Mouse (Mus musculus) cerebellum, adult 2 months (tissue): ENCODE measurements around the gene Rnf151.

Experiments used
- CTCF ChIP-seq: fragments of 200-500 bp; IDR thresholded peaks from 2 replicates; pipeline ENCODE4 v1.5.1; 2011; ENCODE audit warnings: low read depth, mild to moderate bottlenecking, control low read depth, low read length, moderate library complexity, borderline replicate concordance; ENCODE audit not compliant: insufficient read depth
- POLR2A ChIP-seq: fragments of 200-500 bp; IDR thresholded peaks from 2 replicates; pipeline ENCODE4 v1.6.1; 2011; ENCODE audit warnings: low read length, control low read depth, borderline replicate concordance; ENCODE audit not compliant: insufficient read depth

DNA sequence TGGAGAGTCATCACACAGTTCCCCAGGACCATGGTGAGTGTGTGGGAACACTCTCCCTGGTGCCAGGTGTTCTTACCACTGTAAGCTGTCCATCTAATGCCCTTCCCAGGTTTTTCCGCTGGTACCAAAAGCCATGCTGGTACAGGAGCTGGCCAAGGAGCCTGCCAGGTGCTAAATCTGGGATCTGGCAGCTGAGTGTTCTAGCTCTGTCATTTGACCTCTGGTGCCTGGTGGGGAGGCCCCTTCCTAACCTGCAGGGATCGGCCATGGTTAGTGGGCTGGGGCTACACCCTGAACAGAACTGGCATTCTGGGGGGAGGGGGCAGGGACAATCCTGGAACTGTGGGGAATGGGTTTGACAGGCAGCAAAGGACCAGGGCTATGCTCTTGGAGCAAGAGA lies 9.8 kb upstream of the Rnf151 start, which contains the start of gene Rpl3l:
- TF ChIP-seq CTCF, result no peak
- TF ChIP-seq POLR2A, result no peak
